Mouse (Mus musculus): Measurements from ENCODE around the gene Acad12. TPM values are rescaled to one million over a fixed set of nuclear protein-coding genes. Genes with fewer than 3 reads are reported as not detected.

Acad12 gene
- polyA plus RNA-seq, 1 experiment from 2014 or later, result 2.4 TPM

GRCm38 (mm10) chr5:121549196-121549595 lies 69.5 kb downstream of the Acad12 start:
- H3K9ac ChIP-seq (ENCODE audit: low read depth, low read length), result no peak overlapping the region
- H3K4me1 ChIP-seq (ENCODE audit: control insufficient read depth, insufficient read depth, low read length), result peaks cover 11% of the 10 kb centered on the region
- WGBS, result 41% methylated on average over 7 of the region's 7 CpGs
- H3K27ac ChIP-seq (ENCODE audit: low read depth, low read length), result peak overlapping the region; percentile 15
- no peak overlapping the region for H3K4me3 ChIP-seq (ENCODE audit: low read length)
- no peak for ATAC-seq (ENCODE audit: low FRiP score, low TSS enrichment)
- H3K36me3 ChIP-seq (ENCODE audit: control insufficient read depth, insufficient read depth, low read length), result no peaks in the 10 kb centered on the region
- H3K9me3 ChIP-seq (ENCODE audit: control insufficient read depth, low read length), result peaks cover 3% of the 10 kb centered on the region; the same call in 1 of the 2 replicates
- no peak overlapping the region for H3K4me2 ChIP-seq (replicated peaks; ENCODE audit: low read depth, low read length)
- no peaks in the 10 kb centered on the region for H3K27me3 ChIP-seq (ENCODE audit: control insufficient read depth, insufficient read depth, low read length)

- H3K4me3 ChIP-seq (ENCODE audit: low read length), result no peak overlapping the region
- H3K27ac ChIP-seq (ENCODE audit: low read depth, low read length), result no peak overlapping the region
- ATAC-seq (ENCODE audit: low FRiP score, low TSS enrichment), result no peak
- no peaks in the 10 kb centered on the region for H3K36me3 ChIP-seq (ENCODE audit: control insufficient read depth, insufficient read depth, low read length)
- 91% methylated on average over 3 of the region's 3 CpGs for WGBS
- no peak overlapping the region for H3K9ac ChIP-seq (ENCODE audit: low read depth, low read length)
- peaks cover 3% of the 10 kb centered on the region; the same call in 1 of the 2 replicates for H3K9me3 ChIP-seq (ENCODE audit: control insufficient read depth, low read length)
- no peak overlapping the region for H3K4me2 ChIP-seq (replicated peaks; ENCODE audit: low read depth, low read length)
- H3K27me3 ChIP-seq (ENCODE audit: control insufficient read depth, insufficient read depth, low read length), result no peaks in the 10 kb centered on the region
- peaks cover 16% of the 10 kb centered on the region for H3K4me1 ChIP-seq (ENCODE audit: control insufficient read depth, insufficient read depth, low read length)
Observed at GRCm38 (mm10) chr5:121547084-121547483, 71.7 kb downstream of the Acad12 start.

Other genes with a start within 250 kb of the Acad12 start
- 31.6 and 50.1 TPM in 2 replicates for gene Trafd1, start 233.3 kb downstream of the Acad12 start, polyA plus RNA-seq (2014; fragmentation: Nextera tagmentation; extraction: Ambion mirVana)
- 32.8 and 49.7 TPM in 2 replicates for gene Naa25, start 221.0 kb downstream of the Acad12 start, polyA plus RNA-seq (2014; fragmentation: Nextera tagmentation; extraction: Ambion mirVana)
- 3.7 and 5.0 TPM in 2 replicates for gene Tmem116, start 167.0 kb downstream of the Acad12 start, polyA plus RNA-seq (2014; fragmentation: Nextera tagmentation; extraction: Ambion mirVana)
- 136 and 142 TPM in 2 replicates for gene Erp29, start 166.4 kb downstream of the Acad12 start, polyA plus RNA-seq (2014; fragmentation: Nextera tagmentation; extraction: Ambion mirVana)
- 0.08 and 0.09 TPM in 2 replicates for gene Adam1b, start 115.5 kb downstream of the Acad12 start, polyA plus RNA-seq (2014; fragmentation: Nextera tagmentation; extraction: Ambion mirVana)
- gene Adam1a, start 73.5 kb downstream of the Acad12 start, polyA plus RNA-seq (2014; fragmentation: Nextera tagmentation; extraction: Ambion mirVana), result 1.6 and 2.4 TPM in 2 replicates
- not detected in 2 replicates for gene Gm42878, start 73.5 kb downstream of the Acad12 start, polyA plus RNA-seq (2014; fragmentation: Nextera tagmentation; extraction: Ambion mirVana)
- 42.2 and 59.7 TPM in 2 replicates for gene Mapkapk5, start 73.0 kb downstream of the Acad12 start, polyA plus RNA-seq (2014; fragmentation: Nextera tagmentation; extraction: Ambion mirVana)
- gene Aldh2, start 25.1 kb downstream of the Acad12 start, polyA plus RNA-seq (2014; fragmentation: Nextera tagmentation; extraction: Ambion mirVana), result 78.8 and 101 TPM in 2 replicates
- 1.7 and 3.2 TPM in 2 replicates for gene Acad10, start 41.6 kb upstream of the Acad12 start, polyA plus RNA-seq (2014; fragmentation: Nextera tagmentation; extraction: Ambion mirVana)
- 20.5 and 35.2 TPM in 2 replicates for gene Brap, start 41.6 kb upstream of the Acad12 start, polyA plus RNA-seq (2014; fragmentation: Nextera tagmentation; extraction: Ambion mirVana)
- 76.6 and 88.5 TPM in 2 replicates for gene Atxn2, start 92.4 kb upstream of the Acad12 start, polyA plus RNA-seq (2014; fragmentation: Nextera tagmentation; extraction: Ambion mirVana)
- gene Sh2b3, start 218.7 kb upstream of the Acad12 start, polyA plus RNA-seq (2014; fragmentation: Nextera tagmentation; extraction: Ambion mirVana), result 18.1 and 22.9 TPM in 2 replicates
- gene Pheta1, start 230.0 kb upstream of the Acad12 start, polyA plus RNA-seq (2014; fragmentation: Nextera tagmentation; extraction: Ambion mirVana), result 16.1 and 22.6 TPM in 2 replicates